Mouse (Mus musculus) myocyte (in vitro differentiated cells): ENCODE results near the gene Ank3.

Experiments used
- E2F4 ChIP-seq: IDR thresholded peaks from one replicate; pipeline ENCODE4 v1.6.1; 2011; ENCODE audit warnings: mild to moderate bottlenecking, control low read depth, moderate library complexity; ENCODE audit not compliant: insufficient read depth
- MAX ChIP-seq: IDR thresholded peaks from one replicate; pipeline ENCODE4 v1.6.1; 2011; ENCODE audit warnings: low read depth, mild to moderate bottlenecking, control low read depth
- POLR2AphosphoS2 ChIP-seq: IDR thresholded peaks from one replicate; pipeline ENCODE4 v1.6.1; 2011; ENCODE audit warnings: low read depth, control low read depth; ENCODE audit not compliant: insufficient read length
- TCF12 ChIP-seq: IDR thresholded peaks from one replicate; pipeline ENCODE4 v1.6.1; 2011; ENCODE audit warnings: mild to moderate bottlenecking, control low read depth; ENCODE audit not compliant: poor library complexity, insufficient read depth, severe bottlenecking
- TCF3 ChIP-seq: IDR thresholded peaks from one replicate; pipeline ENCODE4 v1.6.1; 2011; ENCODE audit warnings: low read depth, control low read depth; ENCODE audit not compliant: insufficient read length

GRCm38 (mm10) chr10:69898821-69899220 lies 500.2 kb downstream of the Ank3 start:
- no peak for TF ChIP-seq MAX
- TF ChIP-seq POLR2AphosphoS2: no peak
- TF ChIP-seq TCF3: no peak
- TF ChIP-seq E2F4: no peak
- no peak for TF ChIP-seq TCF12
